8 mouse cellular contexts compared by ENCODE assay signal in genomic region chrX:104670757-104671549, GRCm38 (mm10). TPM values are rescaled to one million over a fixed set of nuclear protein-coding genes. Genes with fewer than 3 reads are reported as not detected.
A peak's percentile ranks its signal among the peaks of the same experiment; 100 is the strongest.
DNase-seq lines count a peak whose midpoint lies in the region; ATAC-seq and TF ChIP-seq lines count a peak whose summit lies in the region.

Gene Zdhhc15 (minus strand): TSS chrX:104671064.

- H3K36me3 ChIP-seq in heart, embryonic 13.5 days: no peaks in the 10 kb centered on the region
- H3K36me3 ChIP-seq in kidney, embryonic 16.5 days (ENCODE audit: insufficient read depth, low read length): no peaks in the 10 kb centered on the region
- no peaks in the 10 kb centered on the region for H3K36me3 ChIP-seq in midbrain, postnatal 0 days (ENCODE audit: insufficient read depth, low read length)

- DNase-seq in cerebellum, adult 9-11 months: no peak
- peak; percentile 72 for DNase-seq in liver
- peak; percentile 67 for DNase-seq in midbrain, postnatal 0 days (ENCODE audit: low spot score)
- peak; percentile 31 to 40 for DNase-seq in spleen, postnatal 36 days (ENCODE audit: low spot score in 2 of 2)

- peak within 1 kb of the TSS; percentile 80 for H3K9ac ChIP-seq in heart, embryonic 13.5 days
- H3K9ac ChIP-seq in kidney, embryonic 16.5 days (replicated peaks; ENCODE audit: low read length): peak within 1 kb of the TSS; percentile 73
- peak within 1 kb of the TSS; percentile 50 for H3K9ac ChIP-seq in midbrain, postnatal 0 days (replicated peaks; ENCODE audit: low read length, poor library complexity, severe bottlenecking)

- H3K27ac ChIP-seq in heart, embryonic 13.5 days (replicated peaks): peak within 1 kb of the TSS; percentile 59
- peak within 1 kb of the TSS; percentile 55 for H3K27ac ChIP-seq in kidney, embryonic 16.5 days (ENCODE audit: low read length)
- H3K27ac ChIP-seq in midbrain, postnatal 0 days (ENCODE audit: low read depth, low read length): peak within 1 kb of the TSS; percentile 69

- peak within 1 kb of the TSS; percentile 61 for H3K4me3 ChIP-seq in heart, embryonic 13.5 days
- H3K4me3 ChIP-seq in kidney, embryonic 16.5 days (ENCODE audit: low read length): peak within 1 kb of the TSS; percentile 54
- H3K4me3 ChIP-seq in midbrain, postnatal 0 days (ENCODE audit: low read depth, low read length): peak within 1 kb of the TSS; percentile 44

- peak; percentile 6; the same call in 1 of the 2 replicates for TF ChIP-seq CTCF in midbrain, postnatal 0 days (IDR thresholded peaks at IDR 0.05)

- H3K4me2 ChIP-seq in heart, embryonic 13.5 days: peak within 1 kb of the TSS; percentile 72
- peak within 1 kb of the TSS; percentile 63 for H3K4me2 ChIP-seq in kidney, embryonic 16.5 days (replicated peaks; ENCODE audit: low read depth, low read length)
- H3K4me2 ChIP-seq in midbrain, postnatal 0 days (ENCODE audit: low read depth, low read length, poor library complexity, severe bottlenecking): peak within 1 kb of the TSS; percentile 59

- H3K27me3 ChIP-seq in heart, embryonic 13.5 days (replicated peaks): no peaks in the 10 kb centered on the region; the same call in 1 of the 2 replicates
- H3K27me3 ChIP-seq in kidney, embryonic 16.5 days (ENCODE audit: insufficient read depth, low read length): peaks cover 3% of the 10 kb centered on the region; the same call in 1 of the 2 replicates
- no peaks in the 10 kb centered on the region; the same call in 1 of the 2 replicates for H3K27me3 ChIP-seq in midbrain, postnatal 0 days (ENCODE audit: insufficient read depth, low read length)

- WGBS in heart, embryonic 13.5 days: 24% methylated on average over 27 of the region's 31 CpGs
- WGBS in kidney, embryonic 16.5 days: 27% methylated on average over 27 of the region's 31 CpGs
- WGBS in midbrain, postnatal 0 days: 21% methylated on average over 18 of the region's 31 CpGs

- ATAC-seq in cerebellum, adult (ENCODE audit: insufficient number of reproducible peaks, low FRiP score, low TSS enrichment): peak; percentile 58; the same call in 1 of the 2 replicates
- ATAC-seq in erythroid progenitor cell, adult 5-6 weeks (replicated peaks; ENCODE audit: low FRiP score, poor library complexity, severe bottlenecking): peak; percentile 99
- ATAC-seq in heart, embryonic 13.5 days (ENCODE audit: extremely low read depth, insufficient number of reproducible peaks, low FRiP score, low TSS enrichment): peak; percentile 61; the same call in 1 of the 2 replicates
- ATAC-seq in kidney, embryonic 16.5 days (ENCODE audit: low FRiP score, low TSS enrichment): peak; percentile 97
- ATAC-seq in midbrain, postnatal 0 days (ENCODE audit: low FRiP score): peak; percentile 95

- H3K4me1 ChIP-seq in heart, embryonic 13.5 days: no peaks in the 10 kb centered on the region
- no peaks in the 10 kb centered on the region for H3K4me1 ChIP-seq in kidney, embryonic 16.5 days (ENCODE audit: insufficient read depth, low read length)
- no peaks in the 10 kb centered on the region for H3K4me1 ChIP-seq in midbrain, postnatal 0 days (ENCODE audit: insufficient read depth, low read length)

- no peaks in the 10 kb centered on the region for H3K9me3 ChIP-seq in heart, embryonic 13.5 days
- no peaks in the 10 kb centered on the region for H3K9me3 ChIP-seq in kidney, embryonic 16.5 days (ENCODE audit: low read length)
- no peaks in the 10 kb centered on the region for H3K9me3 ChIP-seq in midbrain, postnatal 0 days (ENCODE audit: low read length)

RNA-seq across cellular contexts. Expression of gene Zdhhc15, which starts in this region (rescaled TPM):
- 3.6 and 10.9 TPM in 2 replicates for total RNA-seq in erythroid progenitor cell, adult 5-6 weeks (2015; ENCODE audit: low replicate concordance)
- total RNA-seq in erythroid progenitor cell, adult 5-6 weeks (2017; ENCODE audit: low replicate concordance): 4.9 and 6.8 TPM in 2 replicates
- polyA plus RNA-seq in heart, embryonic 13.5 days (2015; fragmentation: Nextera tagmentation; extraction: Ambion mirVana): 5.2 and 5.4 TPM in 2 replicates
- polyA plus RNA-seq in kidney, embryonic 16.5 days (2015; fragmentation: Nextera tagmentation; extraction: Ambion mirVana): 12.2 and 13.1 TPM in 2 replicates
- 5.6 TPM in 2 replicates for total RNA-seq in midbrain, postnatal 0 days (2014; rRNA removed)
- 2.0 and 2.1 TPM in 2 replicates for polyA plus RNA-seq in midbrain, postnatal 0 days (2015; fragmentation: Nextera tagmentation; extraction: Ambion mirVana)
